ENCODE assay signal across 12 mouse cellular contexts in genomic region chr7:79501581-79502031, GRCm38 (mm10). TPM values are rescaled to one million over a fixed set of nuclear protein-coding genes. Genes with fewer than 3 reads are reported as not detected.
DNase-seq lines count a peak whose midpoint lies in the region; ATAC-seq lines count a peak whose summit lies in the region.
"Had no signal": no experiment of that assay in that cellular context is flagged by ENCODE, and none has a peak within 500 bp of the region (broad histone marks: within the 10 kb centered on the region; RNA-seq: fewer than 3 reads in every experiment).

No protein-coding gene starts in this region.

- peak overlapping the region; percentile 87 for H3K4me2 ChIP-seq in hindbrain, embryonic 15.5 days
- H3K4me2 ChIP-seq: heart, embryonic 13.5 days; limb, embryonic 15.5 days had no signal

- 3% methylated on average over 8 of the region's 8 CpGs for WGBS in embryonic facial prominence, embryonic 10.5 days
- under 1% methylated on average over 8 of the region's 8 CpGs for WGBS in hindbrain, embryonic 15.5 days

- H3K4me1 ChIP-seq in embryonic facial prominence, embryonic 10.5 days = peaks cover 54% of the 10 kb centered on the region
- peaks cover 48% of the 10 kb centered on the region for H3K4me1 ChIP-seq in hindbrain, embryonic 15.5 days (replicated peaks)

- ATAC-seq in hindbrain, embryonic 15.5 days (ENCODE audit: low FRiP score, low read depth) = no peak
- no peak for ATAC-seq in activated CD4-positive, CD25-positive, alpha-beta regulatory T cell, adult 4 months
- ATAC-seq: CD4-positive, CD25-positive, alpha-beta regulatory T cell, adult 4 months had no signal

- DNase-seq in left cerebral cortex, postnatal 10 days (ENCODE audit: extremely low spot score in 1 of 2, low spot score in 2 of 2) = peak; percentile 47 to 56
- no peak for DNase-seq in left cerebral cortex, adult 11 months (ENCODE audit: low spot score)
- DNase-seq in embryonic facial prominence, embryonic 10.5 days (ENCODE audit: low spot score) = no peak
- peak; percentile 9 for DNase-seq in retina, embryonic 14.5 days (ENCODE audit: low spot score)
- DNase-seq in heart, adult 8-10 months (ENCODE audit: low spot score) = no peak
- DNase-seq in heart, postnatal 25 days (ENCODE audit: low spot score) = no peak
- DNase-seq: kidney, adult 18-20 months had no signal

- H3K4me3 ChIP-seq in embryonic facial prominence, embryonic 10.5 days = peak overlapping the region; percentile 57
- H3K4me3 ChIP-seq in hindbrain, embryonic 15.5 days = peak overlapping the region; percentile 90
- H3K4me3 ChIP-seq: heart, embryonic 13.5 days; limb, embryonic 15.5 days had no signal

- peak overlapping the region; percentile 99 for H3K9ac ChIP-seq in hindbrain, embryonic 15.5 days
- H3K9ac ChIP-seq: heart, embryonic 13.5 days; limb, embryonic 15.5 days had no signal

- H3K27me3 ChIP-seq in embryonic facial prominence, embryonic 10.5 days (replicated peaks; ENCODE audit: low read depth, poor library complexity, severe bottlenecking) = peaks cover 100% of the 10 kb centered on the region
- H3K27me3 ChIP-seq in hindbrain, embryonic 15.5 days = peaks cover 3% of the 10 kb centered on the region; the same call in 1 of the 2 replicates

- H3K9me3 ChIP-seq in embryonic facial prominence, embryonic 10.5 days = no peaks in the 10 kb centered on the region
- no peaks in the 10 kb centered on the region for H3K9me3 ChIP-seq in hindbrain, embryonic 15.5 days
- H3K9me3 ChIP-seq: heart, embryonic 13.5 days; limb, embryonic 15.5 days had no signal

- no peaks in the 10 kb centered on the region for H3K36me3 ChIP-seq in embryonic facial prominence, embryonic 10.5 days (replicated peaks)
- no peaks in the 10 kb centered on the region for H3K36me3 ChIP-seq in hindbrain, embryonic 15.5 days
- H3K36me3 ChIP-seq: heart, embryonic 13.5 days; limb, embryonic 15.5 days had no signal

- intact Hi-C loops in left cerebral cortex, postnatal 10 days (cut with DNase I) = loop anchor here (2.0 kb wide), 1 partner anchor 43 kb away; no protein-coding TSS in a partner anchor
- intact Hi-C loops in heart, postnatal 25 days (cut with DNase I) = no loop called here

- peak overlapping the region; percentile 37; the same call in 1 of the 2 replicates for H3K27ac ChIP-seq in embryonic facial prominence, embryonic 10.5 days (replicated peaks)
- peak overlapping the region; percentile 97 for H3K27ac ChIP-seq in hindbrain, embryonic 15.5 days (replicated peaks)
- H3K27ac ChIP-seq: heart, embryonic 13.5 days; limb, embryonic 15.5 days had no signal

RNA-seq across cellular contexts. Expression of gene Polg, which starts 35.4 kb away (rescaled TPM):
- total RNA-seq in left cerebral cortex, postnatal 10 days (2021) = 10 to 100 TPM; 85.9 to 88.7 TPM
- polyA plus RNA-seq in embryonic facial prominence, embryonic 10.5 days (2016; fragmentation: Nextera tagmentation; extraction: Ambion mirVana) = 33.4 and 37.8 TPM in 2 replicates
- 26.5 and 27.0 TPM in 2 replicates for polyA plus RNA-seq in hindbrain, embryonic 15.5 days (2015; fragmentation: Nextera tagmentation; extraction: Ambion mirVana)
- 10 to 100 TPM; 65.9 to 72.3 (median 69.9) TPM for total RNA-seq in heart, adult 8-10 months (2022)
- 10 to 100 TPM; 22.5 to 23.1 TPM for polyA plus RNA-seq in activated CD4-positive, CD25-positive, alpha-beta regulatory T cell, adult 4 months (2017; shearing (Covaris generic))
- total RNA-seq in heart, postnatal 25 days (2021) = 10 to 100 TPM; 56.9 to 57.3 TPM

Comparison
In these comparisons a context has a peak if more than half of its experiments do, and no peak if none do; other contexts are left out.
1. DNase-seq: peak in left cerebral cortex, postnatal 10 days (2 of 2) and retina, embryonic 14.5 days (single experiment); none in left cerebral cortex, adult 11 months (single experiment), embryonic facial prominence, embryonic 10.5 days (single experiment), heart, adult 8-10 months (single experiment) and heart, postnatal 25 days (single experiment).